Mouse (Mus musculus) forebrain, embryonic 14.5 days (tissue): Measurements from ENCODE around the gene Psmd2. TPM values are rescaled to one million over a fixed set of nuclear protein-coding genes. Genes with fewer than 3 reads are reported as not detected.

Source experiments
- ATAC-seq: fragments of 200-750 bp; cut with Nextera tagmentation; 2 replicates; pipeline ENCODE4 v1.8.0; 2017; ENCODE audit warnings: mild to moderate bottlenecking, moderate library complexity
- DNase-seq: peaks from one replicate; pipeline ENCODE4 v3.0.0-alpha.2; 2015; ENCODE audit warnings: low spot score
- H3K27ac ChIP-seq: fragments of 300-500 bp; sonication (generic); 2 replicates; pipeline ENCODE4 v1.5.1; 2014; ENCODE audit warnings: low read depth, mild to moderate bottlenecking, control low read depth, low read length, moderate library complexity
- H3K27me3 ChIP-seq: fragments of 300-500 bp; sonication (generic); replicated peaks from 2 replicates; pipeline ENCODE4 v1.6.1; 2014; ENCODE audit warnings: low read length, control low read depth, mixed read lengths; ENCODE audit not compliant: control insufficient read depth, insufficient read depth
- H3K36me3 ChIP-seq: fragments of 300-500 bp; sonication (generic); 2 replicates; pipeline ENCODE4 v1.6.1; 2014; ENCODE audit warnings: low read length, control low read depth; ENCODE audit not compliant: control insufficient read depth, insufficient read depth
- H3K4me1 ChIP-seq: fragments of 300-500 bp; sonication (generic); 2 replicates; pipeline ENCODE4 v1.6.1; 2014; ENCODE audit warnings: antibody characterized with exemption, low read length, control low read depth; ENCODE audit not compliant: control insufficient read depth, insufficient read depth
- H3K4me2 ChIP-seq: fragments of 300-500 bp; sonication (generic); 2 replicates; pipeline ENCODE4 v1.6.1; 2014; ENCODE audit warnings: mild to moderate bottlenecking, control low read depth, low read length
- H3K4me3 ChIP-seq: fragments of 300-500 bp; sonication (generic); 2 replicates; pipeline ENCODE4 v1.5.1; 2014; ENCODE audit warnings: low read depth, low read length, control low read depth
- H3K9ac ChIP-seq: fragments of 300-500 bp; sonication (generic); 2 replicates; pipeline ENCODE4 v1.6.1; 2014; ENCODE audit warnings: mild to moderate bottlenecking, low read length, control low read depth, moderate library complexity
- H3K9me3 ChIP-seq: fragments of 300-500 bp; sonication (generic); replicated peaks from 2 replicates; pipeline ENCODE4 v1.6.1; 2016; ENCODE audit warnings: low read length, control low read depth, mixed read lengths; ENCODE audit not compliant: control insufficient read depth
- WGBS: fragments of 180-500 bp; shearing (Covaris S2); extraction: QIAGEN DNeasy Blood & Tissue Kit; methylation state at CpG from one replicate; pipeline ENCODE4 v1.1.7; 2014; 5-methylcytosine and 5-hydroxymethylcytosine counted together
- polyA plus RNA-seq: library from polyadenylated mRNA; unstranded; fragments of >200 nt; fragmentation: Nextera tagmentation; extraction: Ambion mirVana; gene quantifications from 2 replicates; pipeline ENCODE4 v1.2.1, GENCODE M21; 2014

Gene Psmd2
- polyA plus RNA-seq, 1 experiment from 2014 or later: 354 TPM

DNA sequence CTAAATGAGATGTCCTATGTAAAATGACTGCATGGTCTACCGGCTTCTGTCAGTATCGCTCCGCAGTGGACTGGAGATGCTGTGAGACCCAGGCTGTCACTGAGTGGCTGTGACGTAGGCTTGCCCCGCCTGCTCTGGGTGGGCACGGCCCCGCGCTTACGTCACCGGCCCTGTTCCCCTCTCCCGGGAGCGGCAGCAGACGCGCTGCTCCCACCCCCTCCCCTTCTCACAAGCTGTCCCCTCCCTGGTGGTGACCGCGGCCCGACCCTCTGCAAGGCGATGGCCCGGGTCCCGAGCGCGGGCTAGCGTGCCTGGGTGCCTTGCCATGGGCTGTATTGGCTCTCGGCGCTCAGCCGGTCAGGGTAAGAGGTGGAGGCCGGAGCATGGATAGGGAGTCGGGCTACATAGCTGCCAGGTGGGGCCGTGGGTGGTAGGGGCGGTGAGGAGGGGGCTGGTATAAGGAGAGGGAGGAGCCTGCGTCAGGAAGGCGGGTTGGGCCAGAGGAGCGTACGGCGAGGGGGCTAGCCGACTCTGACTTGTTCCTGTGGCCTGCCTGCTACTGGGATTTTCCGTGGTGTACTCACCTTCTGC, 41.8 kb downstream of the Psmd2 start, which contains the start of gene Fam131a:
Fam131a (plus strand) TSS at position 131 of the 591 bp plus-strand sequence.
- peak within 1 kb of the TSS; percentile 57 for H3K4me3 ChIP-seq
- under 1% methylated on average over 37 of the region's 37 CpGs for WGBS
- peaks cover 41% of the 10 kb centered on the region for H3K36me3 ChIP-seq
- H3K4me2 ChIP-seq: peak within 1 kb of the TSS; percentile 88
- ATAC-seq (peak; percentile 93), DNase-seq (peak; percentile 96)
- peaks cover 21% of the 10 kb centered on the region for H3K4me1 ChIP-seq
- no peaks in the 10 kb centered on the region for H3K27me3 ChIP-seq
- peak within 1 kb of the TSS; percentile 93 for H3K27ac ChIP-seq
- H3K9ac ChIP-seq: peak within 1 kb of the TSS; percentile 79
- no peaks in the 10 kb centered on the region for H3K9me3 ChIP-seq

DNA sequence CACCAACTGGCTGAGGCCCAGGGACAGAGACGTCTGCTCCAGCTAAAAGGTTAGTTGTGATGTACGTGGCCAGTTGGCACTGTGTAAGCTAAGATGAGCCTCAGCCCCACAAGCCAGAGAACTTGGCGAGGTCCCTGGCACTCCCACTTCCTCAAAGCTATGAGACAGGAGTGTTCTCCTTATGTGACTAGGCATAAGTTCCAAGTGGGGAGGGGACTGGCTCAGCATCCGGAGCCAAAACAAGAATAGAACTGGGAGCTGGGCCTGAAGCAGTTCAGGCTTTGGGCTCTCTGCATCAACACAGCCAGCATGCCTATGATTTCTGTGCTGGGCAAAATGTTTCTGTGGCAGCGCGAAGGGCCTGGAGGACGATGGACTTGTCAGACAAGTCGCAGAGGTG, 43.3 kb downstream of the Psmd2 start:
- H3K9ac ChIP-seq: no peak overlapping the region
- peak overlapping the region; percentile 17; the same call in 1 of the 2 replicates for H3K27ac ChIP-seq
- WGBS: 62% methylated on average over 8 of the region's 8 CpGs
- DNase-seq (peak; percentile 74), ATAC-seq (no peak)
- peak overlapping the region; percentile 88 for H3K4me2 ChIP-seq
- no peaks in the 10 kb centered on the region for H3K27me3 ChIP-seq
- H3K9me3 ChIP-seq: no peaks in the 10 kb centered on the region
- H3K4me3 ChIP-seq: no peak overlapping the region
- peaks cover 39% of the 10 kb centered on the region for H3K36me3 ChIP-seq
- H3K4me1 ChIP-seq: peaks cover 21% of the 10 kb centered on the region

DNA sequence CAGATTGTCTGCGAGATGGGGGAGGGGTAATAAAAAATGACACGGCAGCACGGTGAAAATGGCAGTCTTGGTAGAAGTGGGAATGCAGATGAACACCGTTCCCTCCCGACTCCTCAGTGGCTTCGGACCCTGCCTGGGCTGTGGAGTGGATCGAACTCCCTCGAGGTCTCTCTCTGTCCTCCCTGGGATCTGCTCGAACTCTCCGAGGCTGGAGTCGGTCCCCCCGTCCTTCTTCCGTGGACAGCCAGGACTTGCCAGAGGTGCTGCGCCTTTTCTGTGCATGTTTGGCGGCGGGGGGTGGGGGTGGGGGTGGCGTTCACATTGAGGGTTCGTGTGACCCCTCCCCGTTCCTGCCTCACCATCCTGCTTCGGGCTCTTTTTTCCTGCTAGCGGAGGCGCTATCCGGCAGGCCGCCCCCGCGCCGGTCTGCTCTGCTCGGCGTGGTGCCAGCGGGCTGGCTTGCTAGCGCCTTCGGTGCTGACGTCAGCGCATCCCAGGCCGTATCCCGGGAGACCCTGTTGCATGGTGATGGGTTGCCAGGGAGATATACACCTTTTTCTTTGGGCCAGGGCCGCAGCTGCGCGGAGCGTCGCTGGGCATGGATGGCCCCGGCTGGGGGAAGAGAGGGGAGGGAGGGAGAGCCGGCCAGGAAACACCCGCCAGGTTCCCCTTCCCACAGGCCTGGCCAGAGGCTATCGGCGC, 44.3 kb downstream of the Psmd2 start:
- Histone ChIP-seq H3K9ac (peak overlapping the region; percentile 55), H3K4me1 (peaks cover 21% of the 10 kb centered on the region), H3K27me3 (no peaks in the 10 kb centered on the region), H3K4me3 (peak overlapping the region; percentile 35), H3K9me3 (no peaks in the 10 kb centered on the region), H3K27ac (peak overlapping the region; percentile 74), H3K36me3 (peaks cover 35% of the 10 kb centered on the region), H3K4me2 (peak overlapping the region; percentile 88)
- 1% methylated on average over 46 of the region's 46 CpGs for WGBS
- ATAC-seq: peak; percentile 84
- peak; percentile 97 for DNase-seq

DNA sequence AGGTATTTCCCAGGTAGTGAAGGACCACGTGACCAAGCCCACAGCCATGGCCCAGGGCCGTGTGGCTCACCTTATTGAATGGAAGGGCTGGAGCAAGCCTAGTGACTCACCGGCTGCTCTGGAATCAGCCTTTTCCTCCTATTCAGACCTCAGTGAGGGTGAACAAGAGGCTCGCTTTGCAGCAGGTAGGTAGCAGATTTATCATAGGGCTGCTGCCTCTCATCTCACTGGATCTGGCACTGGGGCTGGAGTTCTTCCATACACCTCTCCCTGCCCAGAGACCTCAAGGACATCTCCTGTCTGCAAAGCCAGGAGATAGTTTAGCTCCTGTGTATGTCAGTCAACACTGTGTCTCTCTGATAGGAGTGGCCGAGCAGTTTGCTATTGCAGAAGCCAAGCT, 47.8 kb downstream of the Psmd2 start:
- Histone ChIP-seq H3K27me3 (no peaks in the 10 kb centered on the region), H3K4me2 (no peak overlapping the region), H3K9me3 (no peaks in the 10 kb centered on the region), H3K27ac (no peak overlapping the region), H3K4me1 (peaks cover 23% of the 10 kb centered on the region), H3K36me3 (peaks cover 29% of the 10 kb centered on the region), H3K4me3 (no peak overlapping the region), H3K9ac (no peak overlapping the region)
- no peak for ATAC-seq
- DNase-seq: no peak
- 81% methylated on average over 5 of the region's 5 CpGs for WGBS

DNA sequence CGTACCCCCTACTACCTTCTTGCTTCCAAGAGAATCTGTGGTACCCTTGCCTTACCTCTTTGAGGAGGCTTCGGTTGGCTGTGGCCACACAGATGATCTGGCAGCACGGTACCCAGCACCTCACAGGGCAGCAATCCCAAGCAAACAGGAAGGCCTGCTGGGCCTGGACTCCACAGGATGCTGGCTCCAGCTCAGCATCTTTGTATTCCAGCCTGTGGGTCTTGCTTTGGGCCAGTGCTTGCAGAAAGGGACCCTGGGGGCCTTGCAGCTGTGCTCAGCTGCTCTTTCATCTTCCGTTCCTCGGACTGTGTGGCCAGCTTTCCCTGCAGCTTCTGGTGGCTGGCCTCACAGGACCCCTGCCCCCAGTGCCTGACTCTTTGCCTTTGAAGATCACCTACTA, 48.6 kb downstream of the Psmd2 start:
- ATAC-seq (no peak), DNase-seq (no peak)
- WGBS: 38% methylated on average over 5 of the region's 5 CpGs
- H3K9me3 ChIP-seq: no peaks in the 10 kb centered on the region
- peaks cover 19% of the 10 kb centered on the region for H3K4me1 ChIP-seq
- H3K4me3 ChIP-seq: no peak overlapping the region
- H3K4me2 ChIP-seq: no peak overlapping the region
- no peaks in the 10 kb centered on the region for H3K27me3 ChIP-seq
- no peak overlapping the region for H3K9ac ChIP-seq
- no peak overlapping the region for H3K27ac ChIP-seq
- H3K36me3 ChIP-seq: peaks cover 29% of the 10 kb centered on the region

DNA sequence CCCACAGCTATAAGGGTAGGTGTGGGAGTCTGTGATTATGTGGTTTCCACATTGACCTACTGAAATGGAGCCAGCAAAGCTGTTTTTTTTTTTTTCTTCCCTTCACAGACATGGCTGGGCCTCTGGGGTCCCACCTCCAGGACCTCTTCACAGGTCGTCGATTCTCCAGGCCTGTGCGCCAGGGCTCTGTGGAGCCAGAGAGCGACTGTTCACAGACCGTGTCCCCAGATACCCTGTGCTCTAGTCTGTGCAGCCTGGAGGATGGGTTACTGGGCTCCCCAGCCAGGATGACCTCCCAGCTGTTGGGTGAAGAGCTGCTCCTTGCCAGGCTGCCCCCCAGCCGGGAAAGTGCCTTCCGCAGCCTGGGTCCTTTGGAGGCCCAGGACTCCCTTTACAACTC, 49.9 kb downstream of the Psmd2 start:
- DNase-seq (no peak), ATAC-seq (no peak)
- Histone ChIP-seq H3K4me2 (no peak overlapping the region), H3K36me3 (peaks cover 35% of the 10 kb centered on the region), H3K4me3 (no peak overlapping the region), H3K27me3 (no peaks in the 10 kb centered on the region), H3K9me3 (no peaks in the 10 kb centered on the region), H3K9ac (no peak overlapping the region; the same call in 1 of the 2 replicates), H3K4me1 (peaks cover 14% of the 10 kb centered on the region), H3K27ac (peak overlapping the region; percentile 16; the same call in 1 of the 2 replicates)
- 50% methylated on average over 7 of the region's 7 CpGs for WGBS

DNA sequence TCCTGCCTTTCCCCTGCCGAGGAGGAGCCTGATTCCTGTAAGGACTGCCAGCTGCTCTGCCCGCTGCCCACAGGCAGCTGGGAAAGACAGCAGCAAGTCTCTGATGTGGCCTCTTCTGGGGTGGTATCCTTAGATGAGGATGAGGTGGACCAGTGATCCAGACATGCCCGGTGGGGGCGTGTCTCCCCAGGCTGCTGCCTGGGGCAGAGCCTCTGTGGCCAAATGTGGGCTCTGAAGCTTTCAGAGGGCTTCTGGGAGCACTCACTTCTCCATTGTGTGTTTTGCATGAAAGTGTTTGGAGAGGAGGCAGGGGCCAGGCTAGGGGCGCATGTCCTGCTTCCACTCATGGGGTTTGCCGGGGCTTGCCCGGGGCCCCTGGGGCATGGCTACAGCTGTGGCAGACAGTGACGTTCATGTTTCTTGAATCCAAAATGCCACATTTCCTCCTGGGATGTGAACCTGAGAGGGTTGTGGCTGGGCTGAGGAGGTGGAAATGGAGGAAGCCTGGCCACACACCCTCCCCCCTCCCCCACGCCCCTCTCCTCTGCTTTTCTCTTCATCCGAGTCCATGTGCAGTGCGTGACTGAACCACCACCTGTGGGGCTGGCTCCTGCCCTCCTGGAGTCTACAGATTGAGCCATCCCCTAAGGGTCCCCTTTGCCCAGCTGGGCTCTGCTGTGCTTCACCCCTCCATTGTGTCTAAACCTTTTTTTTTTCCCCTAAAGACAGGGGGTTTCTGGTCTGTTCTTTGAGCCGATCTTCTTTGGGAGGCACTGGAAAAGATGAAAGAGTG, 50.5 kb downstream of the Psmd2 start:
- no peak for DNase-seq
- Histone ChIP-seq H3K27ac (peak overlapping the region; percentile 16; the same call in 1 of the 2 replicates), H3K4me1 (peaks cover 8% of the 10 kb centered on the region; the same call in 1 of the 2 replicates), H3K27me3 (no peaks in the 10 kb centered on the region), H3K4me3 (no peak overlapping the region), H3K9ac (no peak overlapping the region; the same call in 1 of the 2 replicates), H3K36me3 (peaks cover 41% of the 10 kb centered on the region), H3K9me3 (no peaks in the 10 kb centered on the region), H3K4me2 (no peak overlapping the region)
- 14% methylated on average over 11 of the region's 12 CpGs for WGBS
- no peak; the same call in 1 of the 2 replicates for ATAC-seq

DNA sequence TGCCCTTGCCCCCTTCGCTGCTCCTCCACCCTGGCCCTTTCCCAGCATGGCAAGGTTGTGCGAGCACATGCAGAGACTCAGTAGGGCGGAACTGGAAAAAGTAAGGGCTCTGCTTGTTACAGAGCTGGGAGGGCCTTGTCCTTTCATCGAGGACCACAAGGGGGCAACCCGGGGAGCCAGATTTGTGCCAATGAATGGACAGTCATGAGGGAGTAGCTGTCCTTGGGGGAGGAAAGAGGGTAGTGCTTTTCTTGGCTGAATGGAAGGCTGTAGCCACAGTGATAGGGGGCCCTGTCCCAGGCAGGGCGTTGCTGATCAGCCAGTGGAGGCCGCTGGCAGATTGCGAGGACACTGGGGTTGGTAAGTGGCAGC, 51.1 kb downstream of the Psmd2 start:
- Histone ChIP-seq H3K4me2 (no peak overlapping the region), H3K36me3 (peaks cover 47% of the 10 kb centered on the region), H3K27me3 (no peaks in the 10 kb centered on the region), H3K4me1 (peaks cover 8% of the 10 kb centered on the region; the same call in 1 of the 2 replicates), H3K9ac (no peak overlapping the region), H3K4me3 (no peak overlapping the region), H3K27ac (no peak overlapping the region), H3K9me3 (no peaks in the 10 kb centered on the region)
- 3% methylated on average over 8 of the region's 8 CpGs for WGBS
- peak; percentile 69 for DNase-seq
- peak; percentile 62 for ATAC-seq
